Comparison of ENCODE assay signal across 24 mouse cellular contexts in the genomic region with DNA sequence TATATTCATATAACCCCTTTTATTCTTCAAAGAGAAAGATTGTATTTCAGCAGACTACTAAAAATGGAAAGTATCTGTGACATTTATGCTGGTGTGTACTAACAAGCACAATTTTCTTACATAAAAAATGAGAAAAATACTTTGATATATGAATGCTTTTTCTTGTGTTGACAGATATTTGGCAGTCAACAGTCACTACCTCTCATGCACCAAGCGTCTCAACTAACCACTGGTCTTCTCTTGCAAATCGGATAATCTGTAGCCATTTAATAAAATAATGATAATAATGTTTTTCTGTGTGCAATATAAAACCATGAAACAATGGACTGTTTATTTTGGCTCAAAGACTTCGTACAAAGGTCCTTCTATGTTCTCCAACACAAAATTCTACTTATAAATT.
DNase-seq lines count a peak whose midpoint lies in the region; ATAC-seq and TF ChIP-seq lines count a peak whose summit lies in the region.
"Had no signal": no experiment of that assay in that cellular context is flagged by ENCODE, and none has a peak within 500 bp of the region (broad histone marks: within the 10 kb centered on the region; RNA-seq: fewer than 3 reads in every experiment).

No protein-coding gene starts in this region.

- no peak for ATAC-seq in frontal cortex, adult (ENCODE audit: low TSS enrichment)
- ATAC-seq: forebrain, embryonic 13.5 days; forebrain, embryonic 16.5 days; intestine, embryonic 15.5 days had no signal

- H3K4me1 ChIP-seq in liver, adult 2 months (ENCODE audit: control insufficient read depth, insufficient read depth, low read length) = peaks cover 33% of the 10 kb centered on the region
- H3K4me1 ChIP-seq in heart, adult 2 months (ENCODE audit: control insufficient read depth, insufficient read depth, low read length) = peaks cover 8% of the 10 kb centered on the region
- H3K4me1 ChIP-seq: embryonic facial prominence, embryonic 10.5 days; embryonic facial prominence, embryonic 13.5 days; forebrain, embryonic 10.5 days; forebrain, embryonic 13.5 days; hindbrain, embryonic 12.5 days; hindbrain, embryonic 15.5 days; intestine, embryonic 15.5 days had no signal

- no peak overlapping the region for H3K4me3 ChIP-seq in liver, adult 2 months (ENCODE audit: insufficient read depth, low read depth, low read length)
- H3K4me3 ChIP-seq in heart, adult 2 months = no peak overlapping the region
- H3K4me3 ChIP-seq: embryonic facial prominence, embryonic 10.5 days; embryonic facial prominence, embryonic 13.5 days; erythroblast, embryonic 14.5 days; forebrain, embryonic 10.5 days; forebrain, embryonic 13.5 days; hindbrain, embryonic 12.5 days; hindbrain, embryonic 15.5 days; intestine, embryonic 15.5 days had no signal

- no peak for TF ChIP-seq EP300 in heart, adult 2 months (IDR thresholded peaks at IDR 0.05; ENCODE audit: insufficient read depth, low read depth, low read length)

- peaks cover 4% of the 10 kb centered on the region; the same call in 1 of the 2 replicates for H3K36me3 ChIP-seq in liver, adult 2 months (ENCODE audit: control insufficient read depth, insufficient read depth, low read length)
- H3K36me3 ChIP-seq in heart, adult 2 months (ENCODE audit: control insufficient read depth, insufficient read depth, low read length) = peaks cover 11% of the 10 kb centered on the region
- H3K36me3 ChIP-seq: embryonic facial prominence, embryonic 10.5 days; embryonic facial prominence, embryonic 13.5 days; forebrain, embryonic 10.5 days; hindbrain, embryonic 12.5 days; hindbrain, embryonic 15.5 days; intestine, embryonic 15.5 days had no signal

- no peak overlapping the region for H3K27ac ChIP-seq in liver, adult 2 months (replicated peaks; ENCODE audit: insufficient read depth, low read depth, low read length)
- no peak overlapping the region for H3K27ac ChIP-seq in heart, adult 2 months
- H3K27ac ChIP-seq: embryonic facial prominence, embryonic 10.5 days; embryonic facial prominence, embryonic 13.5 days; forebrain, embryonic 10.5 days; forebrain, embryonic 13.5 days; hindbrain, embryonic 12.5 days; hindbrain, embryonic 15.5 days; intestine, embryonic 15.5 days had no signal

- 16% methylated on average over 3 of the region's 3 CpGs for WGBS in liver, adult 2 months
- WGBS in heart, adult 2 months = 55% methylated on average over 3 of the region's 3 CpGs

- no peak overlapping the region for H3K9ac ChIP-seq in liver, adult 2 months (ENCODE audit: low read depth, low read length)
- H3K9ac ChIP-seq in heart, adult 2 months (ENCODE audit: low read depth, low read length) = no peak overlapping the region
- H3K9ac ChIP-seq: embryonic facial prominence, embryonic 13.5 days; forebrain, embryonic 13.5 days; hindbrain, embryonic 12.5 days; hindbrain, embryonic 15.5 days; intestine, embryonic 15.5 days had no signal

- TF ChIP-seq POLR2A in liver, adult 2 months (IDR thresholded peaks at IDR 0.05; ENCODE audit: extremely low read depth, insufficient read depth, low read length) = no peak
- TF ChIP-seq POLR2A in heart, adult 2 months (IDR thresholded peaks at IDR 0.05; ENCODE audit: insufficient read depth, low read depth, low read length) = no peak

- no peaks in the 10 kb centered on the region; the same call in 1 of the 2 replicates for H3K79me2 ChIP-seq in liver, adult 2 months (ENCODE audit: control insufficient read depth, insufficient read depth, low read length)
- no peaks in the 10 kb centered on the region for H3K79me2 ChIP-seq in heart, adult 2 months (replicated peaks; ENCODE audit: control insufficient read depth, insufficient read depth, low read length)

- no peak for TF ChIP-seq CTCF in liver, adult 2 months (IDR thresholded peaks at IDR 0.05; ENCODE audit: low read depth, low read length)
- no peak for TF ChIP-seq CTCF in heart, adult 2 months (IDR thresholded peaks at IDR 0.05)

- intact Hi-C loops in heart, adult 2 months (cut with DNase I) = no loop called here

- no peaks in the 10 kb centered on the region for H3K27me3 ChIP-seq in liver, adult 2 months (ENCODE audit: control insufficient read depth, insufficient read depth, low read length)
- no peaks in the 10 kb centered on the region for H3K27me3 ChIP-seq in heart, adult 2 months (ENCODE audit: control insufficient read depth, insufficient read depth, low read length)
- H3K27me3 ChIP-seq: embryonic facial prominence, embryonic 13.5 days; forebrain, embryonic 13.5 days; hindbrain, embryonic 12.5 days; hindbrain, embryonic 15.5 days; intestine, embryonic 15.5 days had no signal

- peak; percentile 78 for DNase-seq in liver, adult 2 months (ENCODE audit: extremely low read depth, low read depth, low spot score)
- DNase-seq in liver (no peak), NIH3T3 (ENCODE audit: low read depth) (peak; percentile 55)
- DNase-seq in skeletal muscle tissue, adult 2 months (ENCODE audit: low read depth, low spot score) = peak; percentile 41
- no peak for DNase-seq in heart, adult 2 months
- DNase-seq: adrenal gland, adult 8-10 months; adrenal gland, postnatal 25 days; cerebellum, adult 11-12 months; cerebellum, adult 8-10 months; cerebellum, postnatal 10 days; cerebellum, postnatal 36 days; embryo, embryonic 11 days; gastrocnemius, postnatal 10 days; gastrocnemius, postnatal 36 days had no signal

Comparison
In these comparisons a context has a peak if more than half of its experiments do, and no peak if none do; other contexts are left out.
1. DNase-seq: peak in liver, adult 2 months (single experiment), NIH3T3 (single experiment) and skeletal muscle tissue, adult 2 months (single experiment); none in liver (single experiment) and heart, adult 2 months (0 of 2).